Mouse (Mus musculus) embryonic fibroblast, embryonic 13.5 days (primary cell): Measurements from ENCODE around the gene Fmnl2.

Experiments
- CTCF ChIP-seq: IDR thresholded peaks from 2 replicates; pipeline ENCODE4 v1.5.1; 2011; ENCODE audit warnings: mild to moderate bottlenecking, control low read depth, low read length, moderate library complexity, borderline replicate concordance; ENCODE audit not compliant: insufficient read depth
- POLR2A ChIP-seq: IDR thresholded peaks from 2 replicates; pipeline ENCODE4 v1.6.1; 2011; ENCODE audit warnings: low read depth, mild to moderate bottlenecking, control low read depth, low read length, moderate library complexity

DNA sequence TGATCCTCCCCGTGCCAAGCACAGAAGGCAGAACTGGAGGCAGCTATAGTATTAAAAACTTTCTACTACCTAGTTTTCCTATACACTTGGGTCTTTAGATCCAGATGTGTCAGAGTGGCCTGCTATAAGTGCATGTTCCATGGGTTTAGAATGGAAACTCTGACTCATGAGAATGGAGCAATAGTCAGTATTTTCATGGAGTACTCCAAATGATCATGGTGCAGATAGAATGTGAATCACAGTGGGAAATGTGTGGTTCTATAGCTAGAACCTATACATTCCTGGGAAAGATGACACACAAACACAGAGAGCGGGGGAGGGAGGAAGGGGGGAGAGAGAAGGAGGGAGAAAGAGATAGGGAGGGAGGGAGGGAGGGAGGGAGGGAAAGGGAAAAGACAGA lies 13.8 kb upstream of the Fmnl2 start:
- no peak for TF ChIP-seq CTCF
- no peak for TF ChIP-seq POLR2A
